Mouse (Mus musculus) embryo, embryonic 11 days (tissue): ENCODE measurements around the gene Me1.
A peak's percentile ranks its signal among the peaks of the same experiment; 100 is the strongest.

Experiments used
- DNase-seq: peaks from one replicate; pipeline ENCODE4 v3.0.0-alpha.2; 2015

The Me1 gene

DNA sequence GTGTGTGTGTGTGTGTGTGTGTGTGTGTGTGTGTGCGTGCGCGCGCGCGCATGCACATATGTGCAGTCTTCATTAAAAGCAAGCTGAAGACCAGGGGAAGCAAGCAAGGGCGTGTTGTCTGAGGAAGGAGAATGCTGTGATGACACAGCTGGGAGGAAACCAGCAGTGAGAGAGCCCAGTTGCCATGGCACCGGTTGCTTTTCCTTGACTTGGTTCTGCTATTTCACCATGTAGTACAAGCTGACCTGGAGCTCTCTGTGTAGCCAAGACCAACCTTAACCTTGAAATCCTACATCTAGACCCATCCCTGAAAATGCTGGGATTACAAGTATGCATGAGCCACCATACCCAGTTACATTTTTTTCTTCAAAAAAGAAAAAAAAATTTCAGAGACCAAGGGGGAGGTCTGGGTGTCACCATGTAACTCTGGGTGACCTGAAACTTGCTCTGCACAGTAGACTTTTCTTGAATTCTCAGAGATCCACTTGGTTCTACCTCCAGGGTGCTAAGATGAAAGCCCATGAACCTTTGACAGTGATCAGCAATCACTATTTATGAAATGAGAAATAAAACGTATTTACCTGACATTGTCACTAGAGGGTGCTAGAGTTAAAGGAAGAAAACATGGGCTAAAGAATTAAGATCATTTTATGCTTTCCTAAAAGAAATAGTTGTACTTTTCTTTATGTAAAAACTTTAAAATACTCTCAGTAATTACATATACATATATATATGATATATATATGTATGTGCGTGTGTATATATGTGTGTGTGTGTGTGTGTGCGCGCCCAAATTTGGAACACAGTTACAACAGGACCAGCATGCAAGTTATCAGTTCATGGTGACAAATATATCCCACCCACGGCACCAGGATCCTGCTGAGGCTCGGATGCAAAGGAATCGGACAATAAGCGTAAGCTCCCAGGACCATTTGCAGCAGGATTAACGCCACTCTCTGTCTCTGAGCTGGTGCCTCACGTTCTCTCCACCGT, 102.8 kb downstream of the Me1 start:
- peak; percentile 51 for DNase-seq

DNA sequence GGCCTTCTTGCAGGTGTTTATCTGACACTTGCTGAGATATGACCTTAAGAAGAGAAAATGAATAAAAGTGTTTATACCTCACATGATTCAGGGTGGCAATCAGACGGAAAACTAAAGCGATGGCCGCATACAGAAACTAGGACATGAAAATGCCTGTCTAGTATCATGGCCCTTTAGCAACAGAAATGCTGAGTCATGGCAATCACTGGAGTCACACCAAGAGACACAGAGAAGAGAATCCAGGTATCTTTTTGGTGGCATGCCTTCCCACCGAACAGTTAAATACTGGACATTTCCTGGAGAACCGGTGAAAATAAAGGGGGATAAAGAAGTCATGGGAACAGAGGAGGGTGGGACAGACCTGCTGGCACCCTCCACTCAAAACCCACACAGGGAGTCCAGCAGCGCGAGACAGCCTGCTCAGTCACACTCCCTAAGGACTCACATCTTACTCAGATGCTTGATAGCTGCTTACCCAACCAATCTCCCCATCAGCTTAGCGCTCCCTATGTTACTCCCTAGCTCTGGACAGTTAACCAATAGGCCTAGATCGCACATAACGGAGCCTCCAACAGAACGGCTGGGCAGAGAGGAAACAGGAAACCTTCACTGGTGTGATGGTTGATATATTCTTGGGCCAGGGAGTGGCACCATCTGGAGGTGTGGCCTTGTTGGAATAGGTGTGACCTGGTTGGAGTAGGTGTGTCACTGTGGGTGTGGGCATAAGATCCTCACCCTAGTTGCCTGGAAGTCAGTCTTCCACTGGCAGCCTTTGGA, 108.5 kb downstream of the Me1 start:
- DNase-seq = no peak

DNA sequence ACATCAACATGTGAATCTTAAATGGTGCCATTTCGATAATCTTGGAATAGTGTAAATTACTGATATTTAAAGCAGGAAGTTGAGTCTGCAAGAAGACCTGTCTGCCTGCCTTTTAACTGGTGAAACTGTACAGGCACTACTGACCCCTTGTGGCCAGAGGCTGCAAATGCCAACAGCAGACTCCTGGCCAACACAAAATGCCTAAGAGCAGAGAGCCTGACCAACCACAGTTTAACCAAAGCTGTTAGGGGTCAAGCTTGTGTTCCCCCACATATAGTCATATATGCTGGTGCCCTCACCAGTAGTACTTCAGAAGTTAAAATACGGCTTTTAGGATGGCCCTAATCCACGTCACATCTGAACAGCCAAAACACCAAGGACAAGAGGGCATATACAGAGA, 112.0 kb downstream of the Me1 start:
- DNase-seq = peak; percentile 81

DNA sequence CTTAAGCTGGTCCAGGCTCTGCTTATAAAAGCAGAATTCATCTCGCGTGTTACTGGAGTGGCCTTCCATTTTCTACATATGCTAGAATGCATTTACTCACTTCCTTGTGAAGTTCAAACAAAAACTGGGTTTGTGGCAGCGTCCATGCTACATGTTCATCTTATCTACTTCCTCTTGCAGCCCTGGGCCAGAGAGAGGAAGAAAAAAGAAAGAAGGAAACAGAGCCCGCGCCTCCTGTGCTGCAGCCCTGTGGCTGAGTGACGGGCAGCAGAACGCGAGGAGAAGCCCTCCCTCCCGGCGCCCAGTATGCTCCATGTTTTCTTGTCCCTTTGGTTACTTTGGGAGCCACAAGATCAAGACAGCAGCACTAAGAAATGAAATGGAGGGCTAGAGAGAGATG, 116.1 kb downstream of the Me1 start:
- DNase-seq = no peak

DNA sequence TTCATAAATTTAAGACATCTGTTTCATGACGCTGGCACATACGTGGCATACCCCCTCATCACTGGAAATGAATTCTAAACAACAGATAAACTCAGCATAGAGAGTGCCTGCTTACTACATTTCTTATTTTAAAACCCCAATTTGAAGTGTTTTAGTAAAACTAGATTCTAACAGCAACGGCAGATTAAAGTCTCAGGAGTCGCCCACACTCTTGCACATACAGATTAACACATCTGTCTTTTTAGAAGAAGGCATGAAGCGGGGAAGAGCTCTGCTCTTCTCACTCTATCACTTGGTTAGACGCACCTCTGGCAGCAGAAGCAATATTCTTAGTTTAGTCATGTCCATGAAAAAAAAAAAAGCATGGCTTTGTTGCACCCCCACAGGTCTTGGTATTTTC, 120.6 kb downstream of the Me1 start:
- no peak for DNase-seq

DNA sequence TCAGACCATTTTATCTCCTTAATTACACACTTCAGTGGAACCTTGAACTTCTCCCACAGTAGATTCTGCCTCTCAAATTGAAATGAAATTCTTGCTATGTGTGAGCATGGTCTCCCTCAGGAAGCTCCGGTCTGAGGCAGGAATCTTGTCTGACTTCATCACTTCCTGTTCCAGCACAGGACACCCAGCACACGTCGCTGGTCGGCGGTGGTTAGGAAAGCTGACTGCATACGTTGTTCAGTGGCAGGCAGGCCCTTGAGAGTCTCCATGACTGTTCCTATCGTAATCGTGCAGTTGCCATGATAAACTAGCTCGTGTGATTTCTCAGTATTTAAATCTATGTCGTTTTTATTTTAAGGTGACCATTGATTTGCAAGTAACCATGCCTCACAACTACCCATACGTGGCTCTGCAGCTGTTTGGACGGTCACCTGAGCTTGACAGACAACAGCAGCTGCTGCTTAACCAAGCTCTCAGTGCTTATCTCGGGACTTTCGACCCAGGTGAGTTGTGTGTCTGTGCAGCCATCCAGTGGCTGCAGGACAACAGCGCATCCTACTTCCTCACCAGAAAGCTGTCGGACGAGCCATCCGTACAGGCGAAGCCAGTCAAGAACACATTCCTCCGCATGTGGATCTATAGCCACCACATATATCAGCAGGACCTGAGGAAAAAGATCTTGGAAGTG, 122.0 kb downstream of the Me1 start:
- no peak for DNase-seq

DNA sequence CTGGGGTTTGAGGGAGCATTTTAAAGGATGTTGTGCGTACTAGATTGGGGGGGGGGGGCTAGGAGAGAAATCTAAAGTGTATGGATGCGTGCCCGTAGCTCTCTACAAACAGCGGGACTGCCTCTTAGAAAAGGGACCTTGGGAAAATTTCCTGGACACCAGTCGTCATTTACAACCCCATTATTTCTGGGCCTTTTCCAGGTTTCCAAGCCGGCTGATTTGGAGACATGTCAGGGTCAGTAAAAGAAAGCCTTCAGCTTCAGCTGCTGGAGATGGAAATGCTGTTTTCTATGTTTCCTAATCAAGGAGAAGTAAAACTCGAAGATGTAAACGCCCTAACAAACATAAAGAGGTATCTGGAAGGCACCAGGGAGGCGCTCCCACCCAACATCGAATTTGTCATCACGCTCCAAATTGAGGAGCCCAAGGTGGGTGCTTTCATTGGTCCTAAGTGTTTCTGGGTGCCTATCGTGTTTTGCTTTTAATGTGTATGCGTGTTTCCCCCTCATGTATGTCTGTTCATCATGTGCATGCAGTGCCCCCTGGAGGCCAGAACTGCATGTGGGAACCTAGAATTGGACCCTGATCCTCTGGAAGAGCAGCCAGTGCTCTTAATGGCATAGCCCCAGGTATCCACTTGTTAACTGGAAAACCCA, 123.0 kb downstream of the Me1 start:
- peak; percentile 88 for DNase-seq

DNA sequence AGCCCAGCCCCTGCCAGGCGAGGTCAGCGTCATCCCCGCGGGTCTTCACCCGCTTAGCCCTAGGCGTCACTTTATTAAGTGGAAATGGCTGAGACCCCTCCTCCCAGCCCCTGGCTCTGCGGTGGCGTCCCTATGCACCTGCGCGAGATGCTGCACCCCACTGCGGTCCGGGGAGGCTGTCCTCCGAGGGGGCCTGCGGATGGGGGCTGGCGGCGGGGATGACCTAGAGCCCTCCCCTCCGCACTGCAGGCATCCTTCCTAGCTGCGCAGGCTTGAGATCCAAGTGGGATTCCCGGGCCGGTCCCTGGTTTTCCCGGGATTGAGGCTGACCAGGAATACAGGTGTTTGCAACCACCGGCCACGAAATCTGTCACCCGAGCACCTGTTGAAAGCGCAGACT, 123.6 kb downstream of the Me1 start:
- DNase-seq = no peak

DNA sequence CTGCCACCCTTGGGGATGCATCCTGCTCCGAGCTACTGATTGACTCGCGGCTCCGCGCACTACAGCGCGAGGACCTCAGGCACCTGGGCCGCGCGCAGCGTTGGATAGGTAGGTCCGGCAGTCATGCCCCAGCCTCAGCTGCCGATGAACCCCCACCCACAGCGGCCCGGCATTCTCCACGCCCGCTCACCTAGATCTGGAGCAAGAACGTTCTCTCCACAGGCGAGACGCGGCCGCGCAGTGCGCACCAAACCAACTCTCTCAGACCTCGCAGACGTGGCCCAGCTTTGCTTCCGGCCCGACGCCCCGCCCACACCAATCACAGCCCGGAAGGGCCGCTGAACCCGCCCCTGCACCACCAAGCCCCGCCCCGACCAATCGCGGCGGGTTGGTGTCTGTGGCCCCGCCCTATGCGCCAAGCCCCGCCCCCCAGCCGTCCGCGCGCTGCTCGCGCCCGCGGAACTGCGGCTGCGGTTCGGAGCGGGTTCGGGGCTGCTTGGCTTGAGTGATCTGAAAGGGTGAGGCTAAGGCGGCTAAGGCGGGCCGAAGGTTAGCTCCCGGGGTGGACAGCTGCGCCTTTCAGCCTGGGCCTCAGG, 124.1 kb downstream of the Me1 start, which contains the start of the genes Pgm3 and Rwdd2a:
Gene Pgm3, minus strand, starts transcription at position 303 of the 596 bp plus-strand sequence.
Gene Rwdd2a, plus strand, starts transcription at position 452 of the 596 bp plus-strand sequence.
- peak; percentile 96 for DNase-seq

DNA sequence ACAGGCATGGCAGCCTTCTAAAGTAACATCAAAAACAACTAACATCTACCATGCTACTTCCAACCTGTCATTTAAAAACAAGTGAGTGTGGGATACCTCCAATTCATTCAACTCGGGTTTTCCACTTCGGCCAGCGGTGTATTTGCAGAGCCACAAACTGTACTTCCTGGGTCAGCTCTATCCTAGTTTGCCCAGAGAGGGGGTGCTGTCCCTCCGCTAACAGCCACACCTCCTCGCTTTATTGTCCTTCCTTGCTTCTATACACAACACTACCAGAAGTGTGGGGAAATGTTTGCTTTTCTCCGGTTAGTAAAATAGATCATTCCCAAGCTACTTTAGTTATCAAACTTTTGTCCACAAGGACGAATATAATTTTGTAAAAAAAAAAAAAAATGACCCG, 124.8 kb downstream of the Me1 start:
- DNase-seq = no peak

DNA sequence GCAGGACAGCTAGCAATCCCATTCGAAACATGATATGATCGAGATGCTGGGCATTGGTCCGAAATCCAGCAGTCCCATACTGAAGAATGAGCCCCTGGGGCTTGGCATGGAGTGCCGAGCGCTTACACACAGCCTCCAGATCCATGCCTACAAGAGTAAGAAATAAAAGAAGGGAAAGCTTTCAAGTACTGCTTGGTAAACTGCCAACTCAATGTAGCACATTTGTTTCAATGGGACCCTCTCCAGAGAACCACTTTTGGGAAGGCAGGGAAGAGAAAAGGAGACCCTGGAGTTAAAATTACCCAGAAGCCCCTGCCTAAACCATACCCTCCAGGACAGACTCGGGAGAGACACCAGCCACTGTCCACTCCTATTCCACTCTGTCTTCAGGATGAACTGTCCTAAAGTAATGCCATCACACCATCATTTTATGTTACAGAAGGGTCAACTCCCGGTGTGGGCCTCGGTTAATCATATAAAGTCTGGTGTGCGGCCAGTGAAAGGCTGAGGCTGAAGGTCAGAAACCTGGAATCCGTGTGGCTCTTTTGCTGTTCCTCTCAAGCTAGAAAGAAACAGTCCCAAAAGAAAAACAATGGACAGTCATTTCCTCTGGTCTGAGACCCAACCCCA, 125.4 kb downstream of the Me1 start:
- DNase-seq = no peak

DNA sequence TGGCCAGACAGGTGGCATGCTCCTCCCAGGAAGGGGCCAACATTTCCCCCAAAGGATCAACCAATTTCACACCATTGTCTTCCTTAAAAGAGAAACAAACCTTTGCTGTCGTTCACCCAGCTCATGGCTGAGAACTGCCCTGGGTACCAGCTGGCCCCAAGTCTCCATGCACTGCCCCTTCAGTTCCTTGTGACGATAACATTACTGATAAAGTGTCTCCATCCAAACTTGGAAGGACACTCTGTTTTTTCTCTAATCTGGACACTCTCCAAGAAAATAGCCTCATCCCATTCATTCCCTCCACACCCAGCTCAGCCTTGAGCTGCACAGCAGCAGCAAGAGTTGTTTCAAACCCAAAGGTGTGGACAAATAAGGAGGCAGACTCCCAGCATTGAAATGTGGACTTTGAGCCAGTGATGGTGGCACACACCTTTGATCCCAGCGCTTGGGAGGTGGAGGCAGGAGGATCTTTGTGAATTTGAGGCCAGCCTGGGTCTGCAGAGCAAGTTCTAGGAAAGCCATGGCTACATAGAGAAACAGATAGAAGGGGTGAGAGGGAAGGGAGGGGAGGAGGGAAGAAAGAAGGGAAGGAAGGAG, 126.3 kb downstream of the Me1 start:
- no peak for DNase-seq

DNA sequence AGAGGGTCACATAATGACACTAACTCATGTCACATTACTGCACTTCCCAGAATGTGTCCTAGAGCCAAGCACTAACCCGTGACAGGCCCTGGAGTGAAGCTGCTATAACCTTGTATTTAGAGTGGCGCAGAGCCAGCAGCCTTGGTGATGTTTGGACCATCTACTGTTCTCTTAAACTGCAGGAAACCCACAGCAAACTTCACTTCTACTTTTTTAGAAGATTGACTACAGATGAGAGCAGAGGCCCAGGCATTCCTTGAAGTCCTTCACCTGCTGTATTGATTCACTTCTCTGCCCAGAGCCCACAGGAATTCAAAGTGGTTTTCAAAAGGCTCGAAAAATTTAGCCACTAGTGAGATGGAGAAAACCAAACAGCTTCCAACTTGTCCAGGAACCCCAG, 135.2 kb downstream of the Me1 start:
- DNase-seq = no peak

DNA sequence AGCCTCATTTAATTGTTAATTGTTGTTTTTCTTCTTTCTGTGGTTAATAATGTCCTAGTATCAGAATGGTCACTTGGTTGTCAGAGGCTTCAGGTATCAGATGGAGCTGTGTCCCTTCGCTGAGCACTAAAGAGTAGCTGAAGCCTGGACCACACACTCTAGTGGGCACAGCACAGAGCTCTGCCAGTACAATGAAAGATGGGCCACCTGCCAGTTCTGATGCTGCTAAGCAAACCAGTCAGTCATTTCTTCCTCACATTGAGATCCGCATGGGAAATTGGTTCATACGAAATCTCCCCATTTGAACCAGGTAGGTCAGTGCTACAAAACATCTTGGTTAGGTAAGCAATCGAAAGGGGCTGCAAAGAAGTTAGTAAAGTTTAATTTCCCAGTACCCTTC, 141.1 kb downstream of the Me1 start:
- no peak for DNase-seq

DNA sequence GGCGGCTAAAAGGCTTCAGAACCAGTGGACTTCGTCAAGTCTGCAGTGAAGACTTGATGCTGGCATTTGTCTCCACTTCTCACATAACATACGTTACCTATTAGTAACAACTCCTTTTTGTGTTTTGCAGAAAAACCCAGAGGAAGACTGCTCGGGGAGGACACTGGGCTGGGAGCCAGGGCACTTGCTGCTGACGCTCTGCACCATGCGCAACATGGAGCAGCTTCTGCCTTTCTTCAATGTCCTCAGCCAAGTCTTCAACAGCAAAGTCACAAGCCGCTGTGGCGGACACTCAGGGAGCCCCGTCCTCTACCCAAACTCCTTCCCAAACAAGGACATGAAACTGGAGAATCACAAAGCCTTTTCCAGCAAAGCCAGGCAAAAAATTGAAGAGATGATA, 141.9 kb downstream of the Me1 start:
- no peak for DNase-seq

DNA sequence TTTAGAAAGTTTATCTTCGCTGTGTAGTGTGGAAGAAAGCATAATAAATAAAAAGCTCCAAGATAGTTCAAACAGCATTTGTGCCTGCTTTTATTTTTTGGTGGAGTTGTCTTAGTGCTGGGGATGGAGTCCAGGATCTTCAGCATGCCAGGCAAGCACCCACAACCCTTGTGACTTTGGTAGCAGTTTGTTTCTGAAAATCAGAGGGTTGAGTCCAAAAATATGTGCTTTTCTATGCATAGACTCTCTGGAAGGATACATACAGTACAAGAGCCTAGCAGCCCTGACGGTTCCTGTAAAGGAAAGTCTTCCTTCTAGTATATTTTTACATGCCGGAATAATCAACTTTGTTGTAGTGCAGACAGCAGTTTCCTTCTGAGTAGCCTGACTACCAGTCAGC, 145.0 kb downstream of the Me1 start:
- no peak for DNase-seq

DNA sequence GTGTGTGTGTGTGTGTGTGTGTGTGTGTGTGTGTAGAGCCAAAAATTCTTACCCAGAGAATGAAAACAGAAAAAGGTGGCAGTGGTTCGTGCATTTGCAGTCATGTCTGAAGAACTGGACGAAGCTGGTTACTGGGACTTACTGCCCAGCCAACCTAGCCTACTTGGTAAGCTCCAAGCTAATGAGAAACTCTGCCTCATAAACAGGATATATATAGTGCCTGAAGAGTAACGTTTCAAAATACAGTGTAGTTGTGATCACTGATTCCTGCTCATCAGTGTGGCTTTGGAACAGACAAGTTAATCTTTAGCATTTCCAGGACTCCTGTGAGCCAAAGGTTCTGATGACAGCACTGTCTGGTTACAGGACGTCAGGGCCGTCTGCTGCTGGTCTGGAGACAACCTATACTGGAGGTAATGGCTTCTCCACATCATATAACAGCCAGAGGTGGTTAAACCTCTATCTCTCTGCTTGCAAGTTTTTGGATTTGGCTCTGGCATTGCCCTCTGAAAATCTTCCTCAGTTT, 146.1 kb downstream of the Me1 start:
- no peak for DNase-seq

DNA sequence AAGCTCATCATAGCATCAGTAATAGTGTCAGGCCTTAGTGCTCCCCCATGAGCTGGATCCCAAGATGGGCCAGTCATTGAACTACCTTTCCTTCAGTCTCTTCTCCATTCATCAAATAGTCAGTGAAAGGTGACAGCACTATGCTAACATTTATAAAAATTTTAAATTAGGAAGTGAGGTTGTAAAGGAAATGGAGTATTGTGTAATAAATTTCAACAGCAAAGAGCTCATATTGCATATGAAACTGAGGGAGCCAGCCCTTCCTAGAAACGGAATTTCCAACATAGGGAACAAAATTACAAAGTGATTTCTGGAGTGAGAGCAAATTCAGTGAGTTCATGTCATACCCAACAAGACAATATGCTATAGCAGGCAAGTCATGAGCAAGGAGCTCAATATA, 151.2 kb downstream of the Me1 start:
- DNase-seq = no peak

DNA sequence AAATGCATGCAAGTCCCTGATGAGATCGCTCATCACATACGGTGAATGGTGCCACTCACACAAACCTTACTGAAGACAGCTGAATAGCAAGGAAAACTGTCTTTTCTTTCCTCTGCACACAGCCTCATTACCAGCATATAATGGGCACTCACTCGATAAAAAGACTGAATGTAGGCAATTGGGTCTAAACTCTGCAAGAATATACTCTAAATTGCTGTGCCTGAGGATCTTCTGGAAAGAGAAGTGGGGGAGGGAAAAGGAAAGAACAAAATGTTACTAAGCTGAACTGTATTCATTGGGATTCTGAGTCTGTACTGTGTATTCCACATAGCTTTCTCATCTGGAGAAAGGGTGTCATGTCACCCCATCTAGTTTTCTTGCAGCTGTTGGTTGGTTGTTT, 152.3 kb downstream of the Me1 start:
- DNase-seq = no peak

DNA sequence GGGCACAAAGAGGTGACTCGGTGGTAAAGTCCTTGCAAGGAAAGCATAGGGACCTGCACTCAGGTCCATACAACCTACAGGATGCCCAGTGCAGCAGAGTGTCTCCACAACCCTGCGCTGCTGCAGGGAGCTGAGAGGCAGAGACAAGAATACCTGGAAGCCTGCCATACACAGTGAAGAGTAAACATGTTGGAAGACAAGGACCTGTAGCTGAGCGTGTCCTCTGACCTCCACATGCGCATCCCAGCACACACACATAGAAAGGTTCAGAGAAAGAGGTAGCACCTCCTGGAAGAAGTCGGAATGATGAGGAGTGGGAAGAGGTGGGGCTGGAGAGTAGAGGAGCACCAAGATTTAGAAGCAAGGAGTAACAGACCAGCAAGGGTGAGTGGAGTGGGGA, 161.7 kb downstream of the Me1 start:
- DNase-seq = no peak
